Mouse (Mus musculus) bone marrow macrophage, adult 2 months (primary cell): ENCODE data around the gene Gprc5b.

Source experiments
- CTCF ChIP-seq: IDR thresholded peaks from 2 replicates; pipeline ENCODE4 v1.5.1; 2012; ENCODE audit warnings: low read depth, mild to moderate bottlenecking, low read length, moderate library complexity
- POLR2A ChIP-seq: IDR thresholded peaks from 2 replicates; pipeline ENCODE4 v1.6.1; 2012; ENCODE audit warnings: mild to moderate bottlenecking, low read depth, low read length, borderline replicate concordance

DNA sequence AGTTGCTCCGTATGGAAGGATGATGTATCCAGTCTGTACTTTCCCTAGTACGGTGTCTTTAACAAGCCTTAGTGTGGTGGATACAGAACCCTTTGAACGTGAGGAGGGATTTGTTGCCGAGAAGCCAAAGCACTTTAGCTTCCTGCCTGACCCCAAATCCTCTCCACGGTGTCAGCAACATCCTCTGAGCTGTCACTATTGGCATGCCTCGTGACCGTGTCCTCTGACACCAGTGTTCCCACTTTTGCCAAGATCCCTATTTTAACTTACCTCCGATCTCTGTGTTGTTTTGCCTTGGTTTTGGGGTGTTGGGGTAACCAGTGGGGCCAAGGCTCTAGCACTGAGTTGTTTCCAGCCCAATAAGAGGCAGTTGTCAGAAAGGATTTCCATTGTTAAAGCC lies 23.5 kb downstream of the Gprc5b start:
- no peak for TF ChIP-seq CTCF
- TF ChIP-seq POLR2A: no peak
